Mouse (Mus musculus) gastrocnemius, postnatal 25 days (tissue): Measurements from ENCODE around the gene Luc7l3. TPM values are rescaled to one million over a fixed set of nuclear protein-coding genes. Genes with fewer than 3 reads are reported as not detected.
A peak's percentile ranks its signal among the peaks of the same experiment; 100 is the strongest.

Source experiments
- DNase-seq: peaks from one replicate; pipeline ENCODE4 v3.0.0; 2022
- total RNA-seq, 2 experiments: library from RNA; stranded (reverse); gene quantifications; 1 replicate in 1 of 2; 2 replicates in 1 of 2; pipeline ENCODE4 v1.2.3; 2021

Gene Luc7l3
- total RNA-seq, 2 experiments from 2014 or later: 33.9 to 36.3 TPM

GRCm38 (mm10) chr11:94338347-94338746, 16.6 kb upstream of the Luc7l3 start:
- DNase-seq: no peak

- no peak for DNase-seq
Observed at GRCm38 (mm10) chr11:94336551-94336950, 14.8 kb upstream of the Luc7l3 start.

- no peak for DNase-seq
Observed at GRCm38 (mm10) chr11:94334386-94334968, 12.7 kb upstream of the Luc7l3 start.

GRCm38 (mm10) chr11:94332726-94333125, 10.9 kb upstream of the Luc7l3 start:
- no peak for DNase-seq

- no peak for DNase-seq
Observed at GRCm38 (mm10) chr11:94330211-94330610, 8.4 kb upstream of the Luc7l3 start.

GRCm38 (mm10) chr11:94329270-94329891, 7.6 kb upstream of the Luc7l3 start:
- DNase-seq: peak; percentile 19

GRCm38 (mm10) chr11:94328644-94329025, 6.8 kb upstream of the Luc7l3 start:
- no peak for DNase-seq

GRCm38 (mm10) chr11:94327693-94328643, 6.2 kb upstream of the Luc7l3 start, which contains the start of gene Ankrd40:
TSS of gene Ankrd40 (plus strand) at chr11:94328001.
- DNase-seq: peak; percentile 95

- no peak for DNase-seq
Observed at GRCm38 (mm10) chr11:94326961-94327411, 5.2 kb upstream of the Luc7l3 start.

GRCm38 (mm10) chr11:94324618-94325017, 2.8 kb upstream of the Luc7l3 start:
- no peak for DNase-seq

- no peak for DNase-seq
Observed at GRCm38 (mm10) chr11:94323271-94323925, 1.6 kb upstream of the Luc7l3 start.

- DNase-seq: no peak
Observed at GRCm38 (mm10) chr11:94322636-94323035, 848 bp upstream of the Luc7l3 start.

- DNase-seq: no peak
Observed at GRCm38 (mm10) chr11:94320969-94321930, 538 bp downstream of the Luc7l3 start.

- no peak for DNase-seq
Observed at GRCm38 (mm10) chr11:94318056-94318455, 3.7 kb downstream of the Luc7l3 start.

GRCm38 (mm10) chr11:94317515-94317914, 4.3 kb downstream of the Luc7l3 start:
- DNase-seq: no peak

GRCm38 (mm10) chr11:94317014-94317413, 4.8 kb downstream of the Luc7l3 start:
- no peak for DNase-seq

GRCm38 (mm10) chr11:94316528-94316927, 5.3 kb downstream of the Luc7l3 start:
- DNase-seq: no peak

GRCm38 (mm10) chr11:94315308-94315707, 6.5 kb downstream of the Luc7l3 start:
- DNase-seq: no peak

- no peak for DNase-seq
Observed at GRCm38 (mm10) chr11:94314098-94314652, 7.6 kb downstream of the Luc7l3 start.

- DNase-seq: no peak
Observed at GRCm38 (mm10) chr11:94312733-94313132, 9.1 kb downstream of the Luc7l3 start.
